Mouse (Mus musculus) testis, adult 10 weeks (tissue): ENCODE measurements around the gene Fam187a. TPM values are rescaled to one million over a fixed set of nuclear protein-coding genes. Genes with fewer than 3 reads are reported as not detected.

Source experiments
- polyA plus RNA-seq: library from polyadenylated mRNA; stranded (reverse); fragments of 350-450 nt; fragmentation: Illumina TruSeq; extraction: RNeasy Lipid Tissue Mini Kit (QIAGEN cat#74804); gene quantifications from one replicate; pipeline ENCODE4 v1.2.3, GENCODE M21; 2014; ENCODE audit warnings: low read depth, low replicate concordance

Fam187a gene
- polyA plus RNA-seq, result 0.31 TPM

GRCm38 (mm10) chr11:102884616-102885219 lies at the start of gene Fam187a:
TSS of gene Fam187a (plus strand) at chr11:102885169.

GRCm38 (mm10) chr11:102835549-102835948 lies 49.4 kb upstream of the Fam187a start, which contains the start of gene Higd1b:
TSS of gene Higd1b (plus strand) at chr11:102835849.

DNA sequence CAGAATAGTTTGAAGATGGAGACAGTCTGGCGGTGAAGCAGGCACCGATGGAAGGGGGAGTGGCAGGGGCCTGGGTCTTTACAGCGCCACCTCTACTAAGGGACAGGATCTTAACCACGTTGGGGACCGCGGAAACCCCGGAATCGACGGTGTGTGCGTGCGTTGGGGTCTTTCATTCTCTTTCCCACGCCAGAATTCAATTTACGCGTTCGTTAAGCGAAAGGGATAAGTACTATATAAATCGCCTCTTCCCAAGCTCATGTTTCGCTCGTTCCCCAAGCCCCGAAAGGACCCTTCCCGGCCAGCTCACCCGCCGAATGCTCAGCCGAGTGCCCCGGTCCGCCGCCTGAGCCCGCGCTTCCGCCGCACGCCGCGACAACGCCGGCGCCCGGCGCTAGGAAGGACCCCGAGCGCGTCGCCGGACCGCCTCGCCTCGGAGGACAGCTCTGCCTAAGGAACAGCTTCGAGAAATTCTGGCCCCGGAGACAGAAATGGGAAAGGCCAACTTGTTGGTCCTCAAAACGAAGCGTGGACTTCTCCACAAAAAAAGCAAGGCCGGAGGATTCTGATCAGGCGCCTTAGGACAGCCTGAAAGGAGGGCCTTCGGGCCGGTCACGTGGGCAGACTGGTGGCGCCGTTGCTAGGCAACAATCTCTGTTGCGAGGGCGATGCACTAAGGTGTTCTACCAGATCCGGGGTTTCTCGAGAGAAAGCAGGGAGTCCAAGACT lies 4.2 kb upstream of the Fam187a start, which contains the start of the genes Eftud2 and Ccdc103:
Gene Eftud2 (minus strand): TSS at position 401 of the 729 bp plus-strand sequence.
Gene Ccdc103 (plus strand): TSS at position 620 of the 729 bp plus-strand sequence.

DNA sequence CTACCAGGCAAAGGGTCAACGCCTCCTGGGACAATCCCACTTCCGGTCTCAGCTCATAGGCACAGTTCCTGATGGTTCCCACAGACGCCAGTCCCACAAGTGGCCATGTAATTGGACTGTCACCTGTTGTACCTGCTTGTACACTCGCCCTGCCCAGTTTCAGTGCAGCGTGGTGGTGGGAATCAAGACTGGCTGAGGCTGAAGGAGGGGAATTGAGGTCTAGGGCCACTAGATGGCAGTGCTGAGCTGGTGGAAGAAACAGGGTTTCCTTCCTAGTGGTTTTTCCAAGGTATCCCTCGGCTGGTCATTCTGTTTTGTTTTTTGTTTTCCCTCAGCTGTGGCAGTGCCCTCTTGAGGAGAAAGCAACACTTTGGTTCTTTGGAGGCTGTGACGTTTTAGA lies 15.8 kb downstream of the Fam187a start, which contains the start of gene Gfap:
Gene Gfap (minus strand): TSS at position 150 of the 400 bp plus-strand sequence.

GRCm38 (mm10) chr11:102924557-102925350 lies 39.8 kb downstream of the Fam187a start, which contains the start of gene Kif18b:
TSS of gene Kif18b (minus strand) at chr11:102925124.

Other genes starting within 250 kb of the Fam187a start
- gene Meioc, start 221.5 kb upstream of the Fam187a start, polyA plus RNA-seq, result 295 TPM
- 15.3 TPM for gene Ccdc43, start 187.4 kb upstream of the Fam187a start, polyA plus RNA-seq
- 0.38 TPM for gene Adam11, start 123.7 kb upstream of the Fam187a start, polyA plus RNA-seq
- 16.6 TPM for gene Gjc1, start 65.5 kb upstream of the Fam187a start, polyA plus RNA-seq
- not detected for gene Higd1b, start 49.3 kb upstream of the Fam187a start, polyA plus RNA-seq
- 53.4 TPM for gene Eftud2, start 4.2 kb upstream of the Fam187a start, polyA plus RNA-seq
- 12.5 TPM for gene Ccdc103, start 4.0 kb upstream of the Fam187a start, polyA plus RNA-seq
- gene Gfap, start 15.7 kb downstream of the Fam187a start, polyA plus RNA-seq, result 0.07 TPM
- 4.1 TPM for gene Kif18b, start 40.0 kb downstream of the Fam187a start, polyA plus RNA-seq
- not detected for gene C1ql1, start 61.5 kb downstream of the Fam187a start, polyA plus RNA-seq
- 16.8 TPM for gene Nmt1, start 143.0 kb downstream of the Fam187a start, polyA plus RNA-seq
- gene Dcakd, start 143.2 kb downstream of the Fam187a start, polyA plus RNA-seq, result 5.0 TPM
- gene Plcd3, start 216.5 kb downstream of the Fam187a start, polyA plus RNA-seq, result not detected
- 1.2 TPM for gene Acbd4, start 216.5 kb downstream of the Fam187a start, polyA plus RNA-seq
- 6.9 TPM for gene Hexim1, start 231.1 kb downstream of the Fam187a start, polyA plus RNA-seq
- gene Hexim2, start 247.3 kb downstream of the Fam187a start, polyA plus RNA-seq, result 9.5 TPM